Mouse (Mus musculus): ENCODE data around the gene Rassf1. TPM values are rescaled to one million over a fixed set of nuclear protein-coding genes. Genes with fewer than 3 reads are reported as not detected.

Gene Rassf1
- 70.8 and 78.2 TPM in 2 replicates for total RNA-seq (2017)

DNA sequence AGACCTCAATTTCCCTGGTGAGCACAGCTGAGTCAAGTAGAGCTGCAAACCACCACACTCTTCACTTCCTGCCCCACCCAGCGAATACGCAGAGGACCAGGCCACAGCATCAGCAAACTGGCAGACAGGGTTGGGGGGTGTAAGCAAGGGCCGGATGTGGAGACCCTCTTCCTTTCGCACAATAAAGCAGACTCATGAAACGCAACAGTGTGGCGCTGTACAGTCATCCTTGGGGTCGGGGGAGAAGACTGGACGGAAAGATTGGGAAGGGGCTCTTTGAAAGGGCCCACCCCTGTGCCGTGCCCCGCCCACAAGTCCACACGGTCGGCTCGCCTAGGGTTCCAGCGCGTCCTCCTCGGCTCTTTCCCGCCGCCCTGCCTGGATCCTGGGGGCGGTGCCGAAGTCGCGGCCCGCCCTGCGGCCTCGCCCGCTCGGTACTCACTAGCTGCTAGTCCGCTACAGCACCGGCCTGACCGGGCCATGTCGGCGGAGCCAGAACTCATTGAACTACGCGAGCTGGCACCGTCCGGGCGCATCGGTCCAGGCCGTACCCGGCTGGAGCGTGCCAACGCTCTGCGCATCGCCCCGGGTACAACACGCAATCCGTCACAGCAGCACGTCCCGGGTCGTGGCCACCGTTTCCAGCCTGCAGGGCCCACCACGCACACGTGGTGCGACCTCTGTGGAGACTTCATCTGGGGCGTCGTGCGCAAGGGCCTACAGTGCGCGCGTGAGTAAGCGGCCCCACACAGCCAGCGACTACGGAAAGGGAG lies at the start of gene Rassf1:
TSS of gene Rassf1 (plus strand) at position 439 of the 773 bp plus-strand sequence.
- ATAC-seq (ENCODE audit: extremely low read depth, insufficient number of reproducible peaks, low FRiP score, poor library complexity, severe bottlenecking): peak; percentile 44

DNA sequence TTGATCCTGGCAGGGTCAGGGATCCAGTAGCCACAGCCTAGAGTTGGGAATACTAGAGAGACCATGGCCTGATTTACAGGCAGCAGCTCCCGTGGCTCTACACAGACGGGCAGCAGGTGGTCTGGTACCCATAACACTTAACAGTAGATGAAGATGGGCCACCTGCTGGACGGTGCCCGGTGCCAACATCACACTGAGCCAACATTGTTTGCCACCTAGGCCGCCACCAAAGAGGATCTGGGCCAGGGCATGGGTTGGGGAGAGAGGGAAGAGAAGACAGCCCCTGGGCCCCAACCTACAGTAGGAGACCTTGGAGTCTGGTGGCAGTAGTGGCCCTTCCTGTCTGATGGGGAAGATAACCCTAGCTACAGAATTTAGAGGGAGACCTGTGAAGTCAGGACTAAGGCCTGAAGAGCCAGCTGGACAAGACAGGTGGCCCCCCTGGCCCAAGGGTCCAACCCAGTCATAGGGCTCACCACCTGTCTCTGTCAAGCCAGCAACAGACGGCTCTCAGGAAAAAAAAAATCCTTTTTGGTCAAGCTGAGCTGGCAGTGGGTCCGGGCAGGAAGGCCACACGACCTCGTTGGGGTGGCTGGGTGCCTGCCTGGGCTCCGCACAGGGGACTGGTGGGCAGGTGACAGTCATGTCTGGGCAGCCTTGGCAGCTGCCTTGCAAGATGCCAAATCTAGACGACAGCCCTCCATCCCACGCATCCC lies 49.1 kb upstream of the Rassf1 start:
- no peak for ATAC-seq (ENCODE audit: extremely low read depth, insufficient number of reproducible peaks, low FRiP score, poor library complexity, severe bottlenecking)

DNA sequence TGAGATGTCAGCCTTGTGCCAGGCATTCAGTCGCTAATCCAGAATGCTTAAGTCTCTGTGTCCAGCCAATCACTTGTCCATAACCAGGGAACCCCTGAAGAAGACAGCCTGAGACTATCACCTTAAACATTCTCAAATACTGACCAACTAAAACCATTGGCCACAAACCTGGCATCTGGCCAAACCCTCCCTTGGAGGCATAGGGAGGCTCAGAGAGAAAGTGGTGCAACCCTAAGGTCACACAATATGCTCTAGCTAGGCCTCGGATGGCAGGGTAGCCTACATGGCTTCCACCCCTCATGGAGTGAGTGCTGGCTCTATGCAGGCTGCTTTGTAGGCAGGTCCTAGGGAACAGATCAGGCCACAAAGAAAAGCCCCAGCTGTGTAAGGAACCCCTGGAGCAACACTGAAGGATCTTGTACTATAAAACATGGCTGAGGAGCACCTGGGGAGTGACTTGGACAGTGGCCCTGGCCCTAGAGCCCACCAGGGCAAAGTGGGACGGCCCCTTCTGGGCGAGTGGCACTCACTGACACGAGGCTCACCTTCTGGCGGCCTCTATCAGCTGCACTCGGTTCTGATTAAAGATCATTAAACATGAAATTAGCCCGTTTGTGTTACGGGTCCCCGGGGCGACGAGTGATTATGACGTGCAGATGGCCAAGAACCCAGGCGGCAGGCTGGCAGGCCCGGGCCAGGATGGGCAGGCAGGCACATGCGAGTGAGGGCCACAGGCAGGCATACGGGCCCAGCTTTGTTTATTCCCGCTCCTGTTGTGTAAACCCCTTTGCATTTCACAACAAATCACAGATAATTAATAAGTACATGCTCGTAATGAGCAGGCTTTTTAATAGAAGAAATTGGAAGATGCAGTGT lies 46.5 kb upstream of the Rassf1 start:
- no peak for ATAC-seq (ENCODE audit: extremely low read depth, insufficient number of reproducible peaks, low FRiP score, poor library complexity, severe bottlenecking)

DNA sequence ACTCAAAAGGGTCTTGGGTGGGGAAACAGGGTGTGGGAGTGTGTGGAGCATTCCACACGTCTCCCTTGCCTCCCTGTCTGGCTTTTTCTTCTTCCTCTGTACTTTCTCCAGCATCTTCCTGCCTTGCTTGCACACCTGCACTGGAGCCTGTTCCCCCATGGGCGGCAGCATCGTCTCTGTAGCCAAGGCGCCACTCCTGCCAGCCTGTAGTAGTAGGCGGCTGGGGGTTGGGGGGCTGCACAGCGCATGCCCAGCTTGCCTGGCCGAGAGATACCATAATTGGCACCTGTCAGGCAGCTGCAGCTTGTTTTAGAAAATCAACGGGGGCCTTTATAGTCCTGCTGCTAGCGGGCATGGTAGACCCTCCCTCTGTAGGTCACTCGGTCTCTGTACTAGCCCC lies 43.1 kb upstream of the Rassf1 start:
- no peak for ATAC-seq (ENCODE audit: extremely low read depth, insufficient number of reproducible peaks, low FRiP score, poor library complexity, severe bottlenecking)

DNA sequence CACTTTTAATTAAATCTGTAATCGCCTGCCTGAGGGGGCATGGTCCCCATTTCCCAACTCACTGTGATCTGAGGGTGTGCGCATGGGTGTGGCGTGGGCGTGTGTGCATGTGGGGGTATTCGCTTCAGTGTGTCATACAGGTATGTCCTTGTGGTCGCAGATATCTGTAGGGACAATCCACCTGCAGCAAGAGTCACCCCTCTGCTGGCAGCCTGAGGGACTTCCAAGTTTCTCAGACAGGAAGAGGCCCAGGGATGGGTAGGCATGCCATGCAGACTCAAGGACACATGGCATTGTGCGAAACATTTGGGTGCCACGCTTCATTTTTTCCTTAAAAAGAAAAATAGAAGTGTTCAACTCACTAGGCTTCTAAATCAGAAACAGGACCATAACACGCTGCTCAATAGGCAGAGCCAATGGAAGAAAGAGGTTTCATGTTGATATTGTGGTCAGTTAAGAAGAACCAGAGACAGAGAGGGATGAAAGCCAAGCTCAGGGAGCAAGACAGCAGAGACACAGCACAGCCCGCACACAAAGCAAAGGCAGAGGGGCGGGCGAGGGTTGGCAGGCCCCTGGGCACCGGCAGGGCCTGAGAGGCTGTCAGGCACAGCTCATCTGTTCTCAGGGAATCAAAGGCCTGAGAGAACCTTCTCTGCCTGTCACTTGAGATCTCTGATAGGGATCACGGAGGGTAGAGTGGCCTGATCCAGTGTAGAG lies 40.8 kb upstream of the Rassf1 start:
- ATAC-seq (ENCODE audit: extremely low read depth, insufficient number of reproducible peaks, low FRiP score, poor library complexity, severe bottlenecking): no peak

DNA sequence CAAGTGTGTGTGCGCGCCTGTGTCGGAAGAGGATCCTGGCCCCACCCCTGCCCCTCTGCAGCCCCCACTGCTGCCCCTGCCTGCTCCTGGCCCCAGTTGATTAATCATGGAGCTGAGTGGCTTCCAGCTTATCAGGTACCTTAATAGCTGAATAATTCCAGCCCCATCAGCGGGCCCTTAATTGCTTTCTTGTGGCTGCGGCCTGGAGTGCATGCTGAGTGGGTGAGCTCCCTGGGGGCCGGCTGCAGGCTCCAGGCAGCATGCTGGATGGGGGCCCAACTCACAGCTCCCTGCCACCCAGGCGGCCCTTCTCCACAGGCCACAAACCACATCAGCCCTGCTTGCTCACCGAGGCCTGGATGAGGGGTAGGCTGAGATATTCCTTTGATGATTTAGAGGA lies 39.9 kb upstream of the Rassf1 start:
- ATAC-seq (ENCODE audit: extremely low read depth, insufficient number of reproducible peaks, low FRiP score, poor library complexity, severe bottlenecking): no peak

DNA sequence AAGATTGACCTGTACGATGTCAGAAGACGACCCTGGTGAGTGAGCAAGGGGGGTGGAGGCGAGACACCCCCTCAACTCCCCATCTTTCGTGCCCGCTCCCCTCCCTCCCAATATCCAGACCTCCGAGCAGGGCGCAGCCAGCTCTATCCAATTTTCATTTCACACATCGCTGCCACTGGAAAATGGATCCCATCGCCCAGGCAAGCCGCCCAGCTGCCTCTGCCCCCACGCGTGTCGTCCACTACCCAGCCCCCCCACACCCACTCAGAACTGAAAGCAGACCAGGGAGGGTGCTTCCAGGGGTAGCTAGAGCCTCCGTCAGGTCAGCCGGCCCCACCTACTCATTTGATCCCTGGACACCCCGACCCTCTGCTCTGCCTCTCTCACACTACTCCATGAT lies 39.0 kb upstream of the Rassf1 start:
- no peak for ATAC-seq (ENCODE audit: extremely low read depth, insufficient number of reproducible peaks, low FRiP score, poor library complexity, severe bottlenecking)

DNA sequence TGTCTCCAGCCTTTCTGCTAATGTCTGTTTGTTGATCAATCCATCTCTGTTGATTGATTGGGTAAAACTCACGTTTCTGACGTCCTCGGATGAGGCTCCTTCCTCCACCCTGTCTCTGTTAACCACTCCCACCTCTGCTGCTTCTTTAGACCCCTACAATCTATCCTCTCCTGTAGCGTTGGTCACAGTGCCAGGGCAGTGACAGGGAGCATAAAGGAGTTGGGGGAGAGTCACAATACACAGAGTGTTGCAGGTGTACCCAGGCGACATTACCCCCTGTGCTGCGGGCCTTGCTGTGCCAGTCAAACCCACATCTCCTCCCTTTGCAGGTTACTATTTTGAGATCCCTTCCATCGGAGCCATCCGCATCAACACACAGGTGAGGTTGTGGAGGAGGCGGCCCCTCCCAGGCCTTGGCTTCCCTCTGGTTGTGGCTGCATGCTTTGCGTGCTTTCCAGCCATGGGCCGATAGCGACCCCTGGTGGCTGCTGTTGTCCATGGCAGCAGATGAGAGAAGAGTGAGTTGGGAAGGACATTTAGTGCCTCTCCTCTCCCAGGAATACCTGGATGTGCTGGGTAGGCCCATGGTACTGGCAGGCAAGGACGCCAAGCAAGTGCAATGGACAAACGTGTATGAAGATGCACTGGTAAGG lies 36.9 kb upstream of the Rassf1 start:
- peak; percentile 55 for ATAC-seq (ENCODE audit: extremely low read depth, insufficient number of reproducible peaks, low FRiP score, poor library complexity, severe bottlenecking)

DNA sequence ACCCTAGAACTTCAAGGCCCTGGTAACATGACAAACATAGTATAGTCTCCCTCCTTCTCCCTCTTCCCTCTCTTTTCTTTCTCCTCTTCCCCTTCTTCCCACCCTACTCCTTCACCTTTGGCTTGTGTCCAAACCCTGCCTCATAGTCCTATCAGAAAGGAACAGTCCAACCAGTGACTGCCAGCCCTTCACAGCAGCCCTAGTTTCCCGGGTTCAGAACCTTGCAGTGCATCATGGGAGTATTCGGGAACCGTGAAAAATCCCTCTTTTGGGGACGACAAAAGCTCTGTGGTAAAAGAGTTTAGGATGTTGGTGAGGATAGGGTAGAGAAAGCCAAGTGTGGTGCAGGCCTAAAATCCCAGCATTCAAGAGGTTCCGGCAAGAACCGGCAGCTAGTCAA lies 31.0 kb upstream of the Rassf1 start:
- ATAC-seq (ENCODE audit: extremely low read depth, insufficient number of reproducible peaks, low FRiP score, poor library complexity, severe bottlenecking): no peak

DNA sequence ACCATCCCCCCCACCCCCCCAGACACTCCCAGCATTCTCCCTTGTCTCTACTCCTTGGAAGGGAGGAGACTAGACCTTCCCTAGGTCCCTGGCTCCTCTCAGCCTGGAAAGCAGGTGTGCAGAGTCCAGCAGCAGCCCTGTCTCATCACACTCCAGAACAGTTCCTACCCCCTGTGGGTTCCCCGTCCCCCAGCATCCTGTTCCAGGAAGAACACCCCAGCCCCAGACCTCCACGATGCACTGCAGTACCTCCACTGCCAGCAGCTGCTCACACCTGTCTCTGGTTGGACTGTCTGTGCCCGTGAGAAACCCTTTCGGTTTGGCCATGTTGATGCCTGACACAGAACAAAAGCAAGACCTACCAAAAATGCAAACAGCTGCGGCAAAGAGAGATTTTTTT lies 30.2 kb upstream of the Rassf1 start:
- ATAC-seq (ENCODE audit: extremely low read depth, insufficient number of reproducible peaks, low FRiP score, poor library complexity, severe bottlenecking): no peak

DNA sequence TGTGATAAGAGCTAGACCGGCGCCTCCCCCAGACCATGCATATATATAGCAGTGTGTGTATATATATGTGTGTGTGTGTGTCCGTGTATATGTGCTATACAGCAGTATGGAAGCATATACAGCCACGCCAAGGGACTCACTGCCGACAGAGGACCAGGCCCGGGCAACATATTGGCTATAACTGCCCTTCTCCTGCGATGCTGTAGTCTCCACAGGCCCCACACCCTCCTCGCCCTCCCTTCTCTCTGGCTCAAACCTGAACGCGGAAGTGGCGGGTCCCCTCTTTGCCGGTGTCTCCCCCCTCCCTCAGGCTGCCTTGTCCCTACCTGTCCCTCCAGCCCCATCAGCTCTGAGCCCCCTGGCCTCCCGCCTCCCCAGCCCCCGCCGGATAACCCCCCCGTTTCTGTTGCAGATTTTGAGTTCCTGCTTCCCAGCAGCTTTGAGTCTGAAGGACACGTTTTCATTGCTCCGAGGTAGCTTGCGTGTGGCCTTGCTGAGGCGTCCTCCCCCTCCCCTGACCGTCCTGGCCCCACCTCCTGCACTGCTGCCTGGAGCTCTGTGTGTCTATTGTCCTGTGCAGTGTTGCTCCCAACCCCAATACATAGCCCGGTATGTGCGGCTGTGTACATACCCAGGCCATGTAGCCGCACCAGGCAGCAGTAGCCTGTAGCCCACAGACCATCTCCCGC lies 29.5 kb upstream of the Rassf1 start:
- peak; percentile 13; the same call in 1 of the 2 replicates for ATAC-seq (ENCODE audit: extremely low read depth, insufficient number of reproducible peaks, low FRiP score, poor library complexity, severe bottlenecking)

DNA sequence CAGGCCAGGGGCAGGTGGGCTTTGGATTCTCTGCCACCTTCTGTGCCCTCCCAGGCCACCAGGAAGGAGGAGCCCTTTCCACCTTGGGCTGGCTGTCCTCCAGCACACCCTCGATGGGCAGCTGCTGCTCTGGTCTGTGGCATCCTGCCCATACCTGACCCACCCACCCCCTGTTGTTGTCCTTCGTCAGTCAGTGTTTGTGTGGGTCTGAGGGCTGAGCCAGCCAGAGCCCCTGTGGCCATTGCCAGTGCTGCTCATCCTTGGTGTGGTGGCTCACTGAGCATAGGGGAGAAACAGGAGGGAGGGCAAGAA lies 29.0 kb upstream of the Rassf1 start:
- ATAC-seq (ENCODE audit: extremely low read depth, insufficient number of reproducible peaks, low FRiP score, poor library complexity, severe bottlenecking): no peak

DNA sequence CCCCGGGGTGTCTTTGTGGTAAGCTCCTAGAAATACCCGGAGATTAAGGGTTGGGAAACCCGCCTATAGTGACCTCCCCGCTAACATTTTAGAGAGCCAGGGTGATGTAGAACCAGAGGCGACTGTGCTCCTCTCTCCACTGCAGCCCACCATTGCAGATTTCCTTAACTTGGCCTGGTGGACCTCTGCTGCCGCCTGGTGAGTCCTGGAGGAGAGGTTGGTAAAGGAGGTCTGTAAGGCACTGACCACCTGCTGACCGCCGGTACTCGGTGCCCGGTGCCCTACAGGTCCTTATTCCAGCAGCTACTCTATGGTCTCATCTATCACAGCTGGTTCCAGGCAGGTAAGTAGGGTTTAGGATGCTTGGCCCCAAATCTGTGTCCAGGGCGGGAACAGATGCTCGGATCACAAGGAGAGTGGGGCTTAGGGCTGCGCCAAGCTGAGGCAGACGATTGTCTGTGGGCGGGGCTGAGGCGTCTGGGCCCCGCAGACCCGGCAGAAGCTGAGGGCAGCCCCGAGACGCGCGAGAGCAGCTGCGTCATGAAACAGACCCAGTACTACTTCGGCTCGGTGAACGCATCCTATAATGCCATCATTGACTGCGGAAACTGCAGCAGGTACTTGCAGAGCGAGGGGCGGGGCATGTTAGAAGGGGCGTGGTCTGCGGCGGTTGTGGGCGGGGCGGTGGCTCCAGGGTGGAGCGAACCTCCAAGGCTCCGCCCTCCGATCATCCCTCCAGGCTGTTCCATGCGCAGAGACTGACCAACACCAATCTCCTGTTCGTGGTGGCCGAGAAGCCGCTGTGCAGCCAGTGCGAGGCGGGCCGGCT lies 24.9 kb upstream of the Rassf1 start:
- 0 out of 2 replicates have a peak, but pooled peaks have one; percentile 7 for ATAC-seq (ENCODE audit: extremely low read depth, insufficient number of reproducible peaks, low FRiP score, poor library complexity, severe bottlenecking)

DNA sequence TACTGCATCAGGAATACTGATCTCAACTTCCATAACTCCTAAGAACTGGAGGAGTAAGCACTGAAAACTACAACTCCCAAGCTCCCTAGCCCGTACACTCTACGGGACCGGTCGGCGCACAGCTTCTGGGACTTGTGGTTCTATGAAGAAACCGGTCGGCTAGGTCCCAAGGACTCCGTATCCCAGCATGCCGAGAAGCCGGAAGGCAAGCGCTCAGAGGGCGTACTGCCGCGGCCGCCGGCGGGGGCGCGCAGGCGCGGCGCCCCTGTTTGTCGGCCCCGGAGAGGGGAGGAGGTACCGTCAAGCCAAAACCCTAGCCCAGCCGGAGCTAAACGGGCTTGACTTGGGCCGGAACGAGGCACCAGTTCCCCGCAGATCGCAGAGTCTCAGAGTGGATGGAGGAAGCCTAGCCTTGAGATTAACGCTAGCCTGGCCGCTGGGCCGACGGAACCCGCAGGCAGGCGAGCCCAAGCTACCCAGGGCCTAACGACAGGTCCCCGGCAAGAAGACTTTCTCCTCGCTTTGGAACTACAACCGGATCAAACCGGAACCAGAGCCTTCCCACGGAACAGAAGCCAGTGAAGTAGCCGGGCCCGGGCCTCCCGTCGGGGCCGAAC lies 17.5 kb upstream of the Rassf1 start, which contains the start of gene Tmem115:
TSS of gene Tmem115 (plus strand) at position 155 of the 617 bp plus-strand sequence.
- peak; percentile 92 for ATAC-seq (ENCODE audit: extremely low read depth, insufficient number of reproducible peaks, low FRiP score, poor library complexity, severe bottlenecking)

DNA sequence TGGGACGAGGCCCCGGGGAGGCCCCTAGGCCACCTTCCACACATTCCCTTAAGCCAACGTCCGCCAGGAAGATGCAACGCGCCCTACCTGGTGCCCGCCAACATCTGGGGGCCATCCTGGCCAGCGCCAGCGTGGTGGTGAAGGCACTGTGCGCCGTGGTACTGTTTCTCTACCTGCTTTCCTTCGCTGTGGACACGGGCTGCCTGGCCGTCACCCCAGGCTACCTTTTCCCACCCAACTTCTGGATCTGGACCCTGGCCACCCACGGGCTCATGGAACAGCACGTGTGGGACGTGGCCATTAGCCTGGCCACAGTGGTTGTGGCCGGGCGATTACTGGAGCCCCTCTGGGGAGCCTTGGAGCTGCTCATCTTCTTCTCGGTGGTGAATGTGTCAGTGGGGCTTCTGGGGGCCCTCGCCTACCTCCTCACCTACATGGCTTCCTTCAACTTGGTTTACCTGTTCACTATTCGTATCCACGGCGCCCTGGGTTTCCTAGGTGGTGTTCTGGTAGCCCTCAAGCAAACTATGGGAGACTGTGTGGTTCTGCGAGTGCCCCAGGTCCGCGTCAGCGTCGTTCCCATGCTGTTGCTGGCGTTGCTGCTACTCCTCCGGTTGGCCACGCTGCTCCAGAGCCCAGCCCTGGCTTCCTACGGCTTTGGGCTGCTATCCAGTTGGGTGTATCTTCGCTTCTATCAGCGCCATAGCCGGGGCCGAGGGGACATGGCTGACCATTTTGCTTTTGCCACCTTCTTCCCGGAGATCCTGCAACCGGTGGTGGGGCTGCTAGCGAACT lies 16.8 kb upstream of the Rassf1 start:
- no peak for ATAC-seq (ENCODE audit: extremely low read depth, insufficient number of reproducible peaks, low FRiP score, poor library complexity, severe bottlenecking)

DNA sequence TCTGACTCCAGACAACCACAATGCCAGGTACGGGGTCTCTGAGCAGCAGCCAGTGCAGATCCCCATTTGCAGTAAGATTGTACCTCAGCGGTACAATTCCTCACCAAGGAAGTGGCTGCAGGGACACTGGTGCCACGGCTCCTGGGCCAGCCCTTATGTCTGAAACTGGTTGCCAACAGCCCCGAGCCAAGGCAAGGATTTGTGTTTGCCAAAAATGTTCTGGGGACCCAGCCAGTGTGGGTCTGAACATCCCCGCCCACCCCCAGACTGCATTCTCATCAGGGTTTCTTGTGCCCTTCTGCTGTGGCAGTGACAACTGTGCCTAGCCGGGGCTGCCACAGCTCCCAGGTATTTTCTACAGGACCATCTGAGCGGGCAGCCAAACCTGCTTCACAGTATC lies 13.1 kb upstream of the Rassf1 start:
- no peak for ATAC-seq (ENCODE audit: extremely low read depth, insufficient number of reproducible peaks, low FRiP score, poor library complexity, severe bottlenecking)
